Mouse (Mus musculus): ENCODE measurements around the gene Erp29. TPM values are rescaled to one million over a fixed set of nuclear protein-coding genes. Genes with fewer than 3 reads are reported as not detected.

Gene Erp29
- polyA plus RNA-seq, 1 experiment from 2014 or later: 167 TPM

GRCm38 (mm10) chr5:121462171-121462502 is 9.8 kb upstream of the Erp29 start:
- H3K4me2 ChIP-seq: no peak overlapping the region
- WGBS: 50% methylated on average over 1 of the region's 1 CpGs
- no peaks in the 10 kb centered on the region for H3K36me3 ChIP-seq (replicated peaks)
- H3K4me1 ChIP-seq: no peaks in the 10 kb centered on the region
- no peak overlapping the region for H3K4me3 ChIP-seq
- H3K27ac ChIP-seq: no peak overlapping the region
- no peaks in the 10 kb centered on the region for H3K9me3 ChIP-seq
- H3K27me3 ChIP-seq (replicated peaks): no peaks in the 10 kb centered on the region
- ATAC-seq (replicated peaks): no peak
- H3K9ac ChIP-seq: no peak overlapping the region

GRCm38 (mm10) chr5:121461339-121462170 is 9.2 kb upstream of the Erp29 start:
- Histone ChIP-seq H3K27me3 (replicated peaks) (no peaks in the 10 kb centered on the region), H3K27ac (no peak overlapping the region), H3K4me2 (no peak overlapping the region), H3K9ac (no peak overlapping the region), H3K4me1 (no peaks in the 10 kb centered on the region), H3K36me3 (replicated peaks) (no peaks in the 10 kb centered on the region), H3K4me3 (no peak overlapping the region), H3K9me3 (no peaks in the 10 kb centered on the region)
- no peak for ATAC-seq (replicated peaks)
- 75% methylated on average over 4 of the region's 4 CpGs for WGBS

- peaks cover 19% of the 10 kb centered on the region for H3K4me1 ChIP-seq
- WGBS: 81% methylated on average over 9 of the region's 9 CpGs
- ATAC-seq (replicated peaks): no peak
- no peaks in the 10 kb centered on the region for H3K27me3 ChIP-seq (replicated peaks)
- H3K4me3 ChIP-seq: no peak overlapping the region
- no peaks in the 10 kb centered on the region for H3K9me3 ChIP-seq
- no peak overlapping the region for H3K4me2 ChIP-seq
- no peak overlapping the region for H3K9ac ChIP-seq
- H3K27ac ChIP-seq: no peak overlapping the region
- no peaks in the 10 kb centered on the region for H3K36me3 ChIP-seq (replicated peaks)
Measured at GRCm38 (mm10) chr5:121455510-121456265, 3.4 kb upstream of the Erp29 start.

GRCm38 (mm10) chr5:121454503-121454782 is 2.1 kb upstream of the Erp29 start:
- no peak overlapping the region for H3K4me3 ChIP-seq
- H3K4me1 ChIP-seq: peaks cover 31% of the 10 kb centered on the region
- no peak overlapping the region for H3K4me2 ChIP-seq
- H3K9me3 ChIP-seq: no peaks in the 10 kb centered on the region
- no peak for ATAC-seq (replicated peaks)
- H3K9ac ChIP-seq: no peak overlapping the region
- peaks cover 3% of the 10 kb centered on the region; the same call in 1 of the 2 replicates for H3K36me3 ChIP-seq (replicated peaks)
- H3K27ac ChIP-seq: no peak overlapping the region
- no peaks in the 10 kb centered on the region for H3K27me3 ChIP-seq (replicated peaks)
- 90% methylated on average over 3 of the region's 3 CpGs for WGBS

GRCm38 (mm10) chr5:121453743-121454502 is 1.6 kb upstream of the Erp29 start:
- no peak overlapping the region for H3K9ac ChIP-seq
- H3K27ac ChIP-seq: no peak overlapping the region
- no peak overlapping the region for H3K4me3 ChIP-seq
- peaks cover 3% of the 10 kb centered on the region; the same call in 1 of the 2 replicates for H3K36me3 ChIP-seq (replicated peaks)
- H3K4me1 ChIP-seq: peaks cover 31% of the 10 kb centered on the region
- H3K9me3 ChIP-seq: no peaks in the 10 kb centered on the region
- no peak for ATAC-seq (replicated peaks)
- H3K27me3 ChIP-seq (replicated peaks): no peaks in the 10 kb centered on the region
- 89% methylated on average over 13 of the region's 13 CpGs for WGBS
- H3K4me2 ChIP-seq: no peak overlapping the region

- Histone ChIP-seq H3K9ac (peak overlapping the region; percentile 95), H3K4me2 (peak overlapping the region; percentile 64), H3K36me3 (replicated peaks) (peaks cover 11% of the 10 kb centered on the region), H3K9me3 (no peaks in the 10 kb centered on the region), H3K4me1 (peaks cover 31% of the 10 kb centered on the region), H3K27ac (peak overlapping the region; percentile 98), H3K27me3 (replicated peaks) (no peaks in the 10 kb centered on the region), H3K4me3 (peak overlapping the region; percentile 96)
- no peak; the same call in 1 of the 2 replicates for ATAC-seq (replicated peaks)
- WGBS: 9% methylated on average over 9 of the region's 9 CpGs
Measured at GRCm38 (mm10) chr5:121452906-121453305, 600 bp upstream of the Erp29 start.

- under 1% methylated on average over 17 of the region's 17 CpGs for WGBS
Measured at GRCm38 (mm10) chr5:121451644-121452025, 671 bp downstream of the Erp29 start, which contains the start of gene Tmem116. Gene Tmem116, plus strand, starts transcription at chr5:121451893.

GRCm38 (mm10) chr5:121451203-121451602 is 1.1 kb downstream of the Erp29 start:
- no peaks in the 10 kb centered on the region for H3K9me3 ChIP-seq
- peak overlapping the region; percentile 98 for H3K27ac ChIP-seq
- H3K36me3 ChIP-seq (replicated peaks): peaks cover 26% of the 10 kb centered on the region
- 18% methylated on average over 8 of the region's 8 CpGs for WGBS
- peaks cover 31% of the 10 kb centered on the region for H3K4me1 ChIP-seq
- H3K27me3 ChIP-seq (replicated peaks): no peaks in the 10 kb centered on the region
- ATAC-seq (replicated peaks): no peak
- H3K4me2 ChIP-seq: peak overlapping the region; percentile 64
- peak overlapping the region; percentile 96 for H3K4me3 ChIP-seq
- H3K9ac ChIP-seq: peak overlapping the region; percentile 97

More at GRCm38 (mm10) chr5:121451644-121452025, 671 bp downstream of the Erp29 start, which contains the start of gene Tmem116:
- no peaks in the 10 kb centered on the region for H3K27me3 ChIP-seq (replicated peaks)
- peak within 1 kb of the TSS; percentile 96 for H3K4me3 ChIP-seq
- H3K9me3 ChIP-seq: no peaks in the 10 kb centered on the region
- peak within 1 kb of the TSS; percentile 97 for H3K9ac ChIP-seq
- H3K27ac ChIP-seq: peak within 1 kb of the TSS; percentile 98
- H3K4me2 ChIP-seq: peak within 1 kb of the TSS; percentile 64
- H3K36me3 ChIP-seq (replicated peaks): peaks cover 22% of the 10 kb centered on the region
- ATAC-seq (replicated peaks): 0 out of 2 replicates have a peak, but pooled peaks have one; percentile 21
- H3K4me1 ChIP-seq: peaks cover 31% of the 10 kb centered on the region

- Histone ChIP-seq H3K27me3 (replicated peaks) (no peaks in the 10 kb centered on the region), H3K9ac (peak overlapping the region; percentile 21; the same call in 1 of the 2 replicates), H3K9me3 (no peaks in the 10 kb centered on the region), H3K4me2 (peak overlapping the region; percentile 64), H3K27ac (no peak overlapping the region), H3K4me3 (peak overlapping the region; percentile 96; the same call in 1 of the 2 replicates), H3K4me1 (peaks cover 31% of the 10 kb centered on the region), H3K36me3 (replicated peaks) (peaks cover 29% of the 10 kb centered on the region)
- ATAC-seq (replicated peaks): no peak
- WGBS: 85% methylated on average over 9 of the region's 9 CpGs
Measured at GRCm38 (mm10) chr5:121450476-121450875, 1.8 kb downstream of the Erp29 start.

GRCm38 (mm10) chr5:121449976-121450375 is 2.3 kb downstream of the Erp29 start:
- H3K27me3 ChIP-seq (replicated peaks): no peaks in the 10 kb centered on the region
- WGBS: 64% methylated on average over 6 of the region's 6 CpGs
- peaks cover 31% of the 10 kb centered on the region for H3K4me1 ChIP-seq
- ATAC-seq (replicated peaks): no peak
- H3K9ac ChIP-seq: no peak overlapping the region
- H3K4me2 ChIP-seq: no peak overlapping the region
- H3K36me3 ChIP-seq (replicated peaks): peaks cover 32% of the 10 kb centered on the region
- no peak overlapping the region for H3K27ac ChIP-seq
- H3K9me3 ChIP-seq: no peaks in the 10 kb centered on the region
- H3K4me3 ChIP-seq: no peak overlapping the region

GRCm38 (mm10) chr5:121448450-121448849 is 3.9 kb downstream of the Erp29 start:
- Histone ChIP-seq H3K36me3 (replicated peaks) (peaks cover 47% of the 10 kb centered on the region), H3K27me3 (replicated peaks) (no peaks in the 10 kb centered on the region), H3K27ac (no peak overlapping the region), H3K4me2 (no peak overlapping the region), H3K4me3 (no peak overlapping the region), H3K9me3 (no peaks in the 10 kb centered on the region), H3K9ac (no peak overlapping the region), H3K4me1 (peaks cover 27% of the 10 kb centered on the region)
- WGBS: 95% methylated on average over 3 of the region's 3 CpGs
- no peak for ATAC-seq (replicated peaks)

- no peak overlapping the region for H3K4me2 ChIP-seq
Measured at GRCm38 (mm10) chr5:121444870-121445269, 7.4 kb downstream of the Erp29 start.

More at GRCm38 (mm10) chr5:121444870-121445269, 7.4 kb downstream of the Erp29 start:
- no peak for ATAC-seq (replicated peaks)
- 93% methylated on average over 5 of the region's 5 CpGs for WGBS
- Histone ChIP-seq H3K27ac (no peak overlapping the region), H3K36me3 (replicated peaks) (peaks cover 66% of the 10 kb centered on the region), H3K9me3 (no peaks in the 10 kb centered on the region), H3K4me3 (no peak overlapping the region), H3K27me3 (replicated peaks) (no peaks in the 10 kb centered on the region), H3K9ac (no peak overlapping the region), H3K4me1 (peaks cover 4% of the 10 kb centered on the region; the same call in 1 of the 2 replicates)

All from midbrain, embryonic 15.5 days (tissue).